Mouse (Mus musculus) MEL-GATA-1-ER (cell line): ENCODE measurements around the gene Bricd5.

Experiments used
- DNase-seq: peaks from one replicate; pipeline ENCODE4 v3.0.0-alpha.2; 2012; ENCODE audit warnings: low read depth; ENCODE audit errors: extremely low read depth

The Bricd5 gene

DNA sequence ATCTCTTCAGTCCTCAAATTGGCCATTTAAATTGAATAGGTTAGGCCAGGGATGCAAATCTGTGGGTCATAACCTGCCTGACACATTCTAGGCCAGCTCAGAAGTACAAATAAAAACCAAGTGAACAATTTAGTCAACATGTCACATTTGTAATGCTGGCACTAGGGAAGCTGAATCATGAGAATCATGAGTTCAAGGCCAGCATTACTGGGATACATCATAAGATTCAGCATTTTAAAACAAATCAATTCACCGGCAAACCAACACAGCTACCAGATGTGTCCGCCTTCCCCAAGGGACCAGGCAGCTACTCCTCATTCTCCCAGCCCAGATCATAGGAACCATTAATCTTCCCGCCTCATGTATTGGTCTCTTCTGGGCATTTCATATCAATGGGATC is 9.8 kb downstream of the Bricd5 start:
- no peak for DNase-seq

DNA sequence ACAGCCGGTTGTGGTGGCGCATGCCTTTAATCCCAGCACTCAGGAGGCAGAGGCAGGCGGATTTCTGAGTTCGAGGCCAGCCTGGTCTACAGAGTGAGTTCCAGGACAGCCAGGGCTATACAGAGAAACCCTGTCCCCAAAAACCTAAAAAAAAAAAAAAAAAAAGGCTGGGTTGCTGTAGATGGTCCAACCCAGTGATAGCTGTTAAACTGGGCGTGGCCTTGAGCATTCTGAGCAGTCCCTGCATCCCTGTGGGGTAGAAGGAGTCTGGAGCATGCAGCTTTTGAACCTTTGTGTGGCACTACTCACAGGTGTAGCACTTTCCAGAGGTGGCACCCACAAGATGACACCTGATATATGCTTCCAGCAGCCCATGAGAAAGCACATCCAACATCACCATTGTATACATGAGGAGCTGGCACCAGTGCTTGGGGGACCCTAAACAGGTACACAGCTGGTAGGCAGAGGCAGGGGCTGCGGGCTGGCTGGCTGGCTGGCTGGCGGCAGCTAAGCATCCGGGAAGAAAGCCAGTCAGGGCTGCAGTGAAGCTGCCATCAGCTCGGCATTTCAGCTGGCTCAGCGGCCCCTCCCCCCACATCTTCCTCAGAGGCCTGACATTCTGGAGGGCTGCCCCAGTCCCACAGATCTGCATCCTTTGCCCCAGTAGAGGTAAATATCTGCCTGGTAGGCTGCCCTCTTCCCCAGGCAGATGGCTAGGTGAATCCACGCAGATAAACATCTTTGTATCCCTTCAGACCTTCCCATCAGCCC is 11.6 kb downstream of the Bricd5 start:
- no peak for DNase-seq

DNA sequence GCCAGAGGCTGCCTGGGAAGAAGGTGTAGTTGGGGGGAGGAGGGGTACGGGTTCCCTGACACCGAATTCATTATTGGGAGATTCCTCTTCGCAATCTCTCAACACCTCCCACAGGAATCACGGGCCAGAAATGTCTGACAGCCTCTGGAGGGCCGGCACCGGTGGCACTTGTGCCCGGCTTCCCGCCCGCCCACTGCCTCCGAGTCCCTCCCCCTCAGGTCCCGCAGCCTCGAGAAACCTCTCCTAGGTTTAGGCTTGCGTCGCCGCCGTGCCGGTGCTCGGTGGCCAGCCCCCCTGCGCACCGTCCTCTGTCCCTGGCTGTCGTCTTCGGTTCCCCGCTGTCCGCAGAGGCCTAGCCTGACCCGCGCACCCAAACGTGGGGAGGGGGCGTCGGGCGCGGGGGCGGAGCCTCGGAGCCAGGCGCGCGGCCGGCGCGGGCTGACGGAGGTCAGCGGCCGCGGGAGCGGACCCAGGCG is 14.5 kb downstream of the Bricd5 start, which contains the start of gene Caskin1:
Caskin1 (plus strand) TSS at position 416 of the 476 bp plus-strand sequence.
- no peak for DNase-seq

DNA sequence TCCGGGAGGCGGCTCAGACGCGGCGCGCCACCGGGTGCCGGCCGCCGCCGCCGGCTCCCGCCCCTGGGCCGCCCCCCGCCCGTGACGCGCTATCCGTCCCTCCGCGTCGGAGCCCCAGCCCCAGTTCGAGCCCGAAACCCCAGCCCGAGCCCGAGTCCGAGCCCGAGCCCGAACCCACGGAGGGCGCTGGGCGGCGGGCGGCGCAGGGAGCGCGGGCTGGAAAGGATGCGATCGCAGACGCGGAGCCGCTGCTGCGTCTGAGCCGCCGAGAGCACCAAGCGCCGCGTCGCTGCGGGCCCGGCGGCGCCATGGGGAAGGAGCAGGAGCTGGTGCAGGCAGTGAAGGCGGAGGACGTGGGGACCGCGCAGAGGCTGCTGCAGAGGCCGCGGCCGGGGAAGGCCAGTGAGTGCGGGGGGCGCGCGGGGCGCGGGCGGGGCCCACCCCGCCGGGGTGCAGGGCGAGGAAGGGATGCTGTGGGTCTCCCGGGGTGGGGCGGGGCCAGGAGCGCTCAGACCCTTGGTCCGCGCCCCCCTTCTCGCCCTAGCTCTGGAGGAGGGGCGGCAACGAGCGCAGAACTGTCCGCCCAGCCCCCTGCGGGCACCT is 15.1 kb downstream of the Bricd5 start:
- DNase-seq = no peak

DNA sequence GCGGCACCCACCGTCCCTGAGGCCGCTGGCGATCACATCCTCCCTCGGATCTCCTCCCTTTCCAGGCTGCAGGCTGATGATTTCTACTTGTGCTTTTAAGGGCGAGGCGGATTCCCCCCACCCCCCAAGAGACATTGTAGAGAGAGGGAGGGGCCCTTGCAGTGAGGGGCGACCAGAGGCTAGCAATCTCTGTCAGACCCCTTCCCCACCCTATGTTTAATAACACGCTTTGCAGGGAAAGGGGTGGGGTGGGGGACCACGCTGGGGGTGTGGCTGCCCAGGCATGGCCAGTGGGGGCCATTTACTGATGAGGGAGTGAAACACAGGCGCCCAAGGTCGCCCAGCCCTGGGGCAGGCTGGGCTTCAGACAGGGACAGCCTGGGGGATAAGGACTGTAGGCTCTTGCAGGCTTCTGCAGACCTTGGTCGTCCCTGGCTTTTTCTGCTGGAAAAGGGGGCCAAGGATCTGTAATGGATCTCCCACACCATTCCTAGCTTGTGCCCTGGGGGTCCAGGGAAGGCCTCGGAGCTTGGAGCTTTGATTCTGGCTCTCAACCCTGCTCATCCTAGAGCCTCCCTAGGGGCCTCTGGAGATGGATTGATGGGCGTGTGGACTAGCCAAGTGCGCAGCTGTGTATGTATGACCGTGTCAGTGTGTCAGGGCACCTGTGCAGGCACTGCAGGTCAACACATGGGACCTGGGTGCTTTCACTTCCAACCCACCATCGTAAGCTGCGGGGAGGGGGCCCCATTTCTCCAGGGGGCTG is 15.8 kb downstream of the Bricd5 start:
- no peak for DNase-seq

DNA sequence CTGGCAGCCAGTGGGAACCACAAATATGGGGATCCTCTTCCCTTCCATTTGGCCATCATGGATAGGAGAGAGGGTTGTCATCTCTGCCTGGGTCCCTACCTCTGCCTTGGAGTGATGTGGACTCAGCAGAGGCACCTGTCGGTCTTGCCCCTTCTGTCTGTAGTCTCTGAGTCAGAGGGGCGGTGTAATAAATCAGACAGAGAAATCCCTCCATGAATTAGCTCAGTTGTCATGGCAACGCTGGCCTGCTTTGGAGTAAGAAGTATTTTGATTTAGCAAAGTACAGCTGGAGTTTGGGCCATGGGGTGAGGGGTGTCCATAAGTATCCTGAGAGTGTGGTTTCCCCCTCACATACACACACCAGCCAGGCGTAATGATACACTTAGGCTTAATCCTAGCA is 16.7 kb downstream of the Bricd5 start:
- no peak for DNase-seq

DNA sequence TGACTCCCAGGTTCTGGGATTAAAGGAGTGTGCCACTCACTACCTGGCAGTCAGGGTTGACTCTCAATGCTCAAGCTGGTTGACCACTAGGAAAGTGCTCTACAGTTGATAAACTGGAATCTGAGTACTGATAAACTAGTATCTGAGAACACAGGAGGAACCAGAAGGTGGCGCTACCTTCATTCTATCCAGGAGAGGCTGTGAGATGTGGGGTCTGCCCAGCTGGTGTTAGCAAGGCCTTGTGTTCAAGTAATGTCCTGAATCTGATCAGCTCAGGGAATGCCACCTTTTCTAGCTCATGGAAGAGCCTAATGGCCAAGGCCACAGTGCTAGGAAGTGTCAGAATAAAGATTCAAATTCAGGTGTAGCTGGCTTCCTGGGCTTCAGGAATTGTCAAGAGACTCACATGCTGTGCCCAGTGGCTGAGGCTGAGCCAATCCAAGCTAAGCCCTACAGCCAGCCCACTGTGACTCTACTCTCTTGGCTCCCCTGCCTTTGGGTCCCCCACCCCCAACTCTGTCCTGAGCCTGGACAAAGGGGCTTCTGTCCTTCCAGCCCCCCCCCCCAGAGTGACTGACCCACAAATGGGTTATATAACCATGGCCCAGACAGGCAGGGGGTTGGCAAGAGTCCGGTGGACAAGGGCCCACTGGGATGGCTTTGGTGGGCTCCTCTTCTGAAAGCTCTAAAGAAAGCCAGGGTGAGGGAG is 21.1 kb downstream of the Bricd5 start:
- no peak for DNase-seq

DNA sequence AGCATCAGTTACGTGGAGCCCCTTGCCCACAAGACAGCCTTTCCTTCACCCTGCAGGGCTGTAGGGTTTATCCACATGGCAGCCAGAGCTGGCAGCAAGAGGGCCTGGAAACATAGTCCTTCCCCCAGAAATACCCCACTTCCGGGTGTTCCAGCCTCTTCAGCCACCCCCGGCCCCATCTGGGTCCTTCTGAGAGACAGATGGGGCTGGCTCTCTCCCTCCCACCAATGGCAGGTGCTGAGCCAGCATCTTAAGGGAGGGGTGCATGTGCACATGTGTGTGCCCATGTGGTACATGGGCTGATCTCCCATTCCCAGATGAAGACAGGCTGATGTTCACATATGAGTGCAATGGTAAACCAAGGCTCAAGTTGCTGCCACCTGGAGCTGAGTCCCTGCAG is 21.8 kb downstream of the Bricd5 start:
- DNase-seq = no peak

DNA sequence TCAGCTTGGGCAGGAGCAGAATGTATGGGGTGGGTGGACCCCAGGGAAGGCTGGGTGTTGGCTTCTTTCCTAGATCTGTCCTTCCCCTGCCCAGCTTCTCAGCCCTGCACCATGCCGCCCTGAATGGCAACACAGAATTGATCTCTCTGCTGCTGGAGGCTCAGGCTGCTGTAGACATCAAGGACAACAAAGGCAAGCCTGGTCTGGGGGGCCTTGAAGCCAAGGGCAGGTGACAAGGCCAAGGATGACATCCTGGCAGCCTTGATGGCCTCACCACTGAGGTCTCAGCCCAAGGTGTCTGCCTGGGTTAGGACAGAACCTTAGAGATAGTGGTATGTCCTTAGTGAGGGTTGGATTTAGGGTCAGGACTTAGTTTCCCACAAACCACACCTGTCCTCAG is 22.3 kb downstream of the Bricd5 start:
- no peak for DNase-seq

DNA sequence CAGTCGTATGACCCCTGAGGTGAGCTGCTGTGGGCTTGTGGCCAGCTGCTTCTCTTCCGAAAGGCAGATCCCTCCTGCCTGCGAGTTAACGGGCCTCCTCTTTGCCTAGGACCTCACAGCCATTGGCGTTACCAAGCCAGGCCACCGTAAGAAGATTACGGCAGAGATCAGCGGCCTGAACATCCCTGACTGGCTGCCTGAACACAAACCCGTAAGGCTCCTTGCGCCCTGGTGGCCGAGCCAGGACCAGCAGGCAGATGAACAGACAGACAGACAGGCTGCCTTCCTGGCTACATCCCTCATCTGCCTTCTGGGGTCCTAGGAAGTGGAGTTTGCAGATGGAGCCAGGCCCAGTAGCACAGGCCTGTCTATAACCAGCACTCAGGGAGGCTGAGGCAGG is 28.5 kb downstream of the Bricd5 start:
- no peak for DNase-seq

DNA sequence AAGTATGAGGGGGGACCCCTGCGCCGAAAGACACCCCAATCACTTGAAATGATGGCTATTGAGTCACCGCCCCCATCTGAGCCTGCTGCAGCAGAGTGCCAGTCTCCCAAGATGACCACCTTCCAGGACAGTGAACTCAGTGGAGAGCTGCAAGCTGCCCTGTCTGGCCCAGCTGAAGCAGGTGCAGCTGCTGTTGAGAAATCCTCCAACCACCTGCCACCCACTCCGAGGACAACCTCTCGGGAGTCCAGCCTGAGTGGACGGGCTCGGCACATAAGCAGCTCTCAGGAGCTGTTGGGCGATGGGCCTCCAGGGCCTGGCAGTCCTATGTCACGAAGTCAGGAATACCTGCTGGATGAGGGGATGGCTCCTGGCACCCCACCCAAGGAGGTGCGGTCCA is 30.4 kb downstream of the Bricd5 start:
- DNase-seq = no peak

DNA sequence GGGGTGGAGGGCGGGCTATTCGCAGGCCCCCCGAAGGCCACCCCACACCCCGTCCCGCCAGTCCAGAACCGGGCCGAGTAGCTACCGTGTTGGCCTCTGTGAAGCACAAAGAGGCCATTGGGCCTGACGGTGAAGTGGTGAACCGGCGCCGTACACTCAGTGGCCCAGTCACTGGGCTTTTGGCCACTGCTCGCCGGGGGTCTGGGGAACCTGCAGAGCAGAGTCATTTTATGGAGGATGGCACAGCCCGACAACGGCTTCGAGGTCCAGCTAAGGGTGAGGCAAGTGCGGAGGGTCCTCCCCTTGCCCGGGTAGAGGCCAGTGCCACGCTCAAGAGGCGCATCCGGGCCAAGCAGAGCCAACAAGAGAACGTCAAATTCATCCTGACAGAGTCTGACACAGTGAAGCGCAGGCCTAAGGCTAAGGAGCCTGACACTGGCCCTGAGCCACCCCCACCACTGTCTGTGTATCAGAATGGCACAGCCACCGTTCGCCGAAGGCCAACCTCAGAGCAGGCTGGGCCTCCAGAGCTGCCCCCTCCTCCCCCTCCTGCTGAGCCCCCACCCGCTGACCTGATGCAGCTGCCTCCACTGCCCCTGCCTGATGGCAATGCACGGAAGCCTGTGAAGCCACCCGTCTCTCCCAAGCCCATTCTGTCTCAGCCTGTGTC is 31.7 kb downstream of the Bricd5 start:
- DNase-seq = no peak

DNA sequence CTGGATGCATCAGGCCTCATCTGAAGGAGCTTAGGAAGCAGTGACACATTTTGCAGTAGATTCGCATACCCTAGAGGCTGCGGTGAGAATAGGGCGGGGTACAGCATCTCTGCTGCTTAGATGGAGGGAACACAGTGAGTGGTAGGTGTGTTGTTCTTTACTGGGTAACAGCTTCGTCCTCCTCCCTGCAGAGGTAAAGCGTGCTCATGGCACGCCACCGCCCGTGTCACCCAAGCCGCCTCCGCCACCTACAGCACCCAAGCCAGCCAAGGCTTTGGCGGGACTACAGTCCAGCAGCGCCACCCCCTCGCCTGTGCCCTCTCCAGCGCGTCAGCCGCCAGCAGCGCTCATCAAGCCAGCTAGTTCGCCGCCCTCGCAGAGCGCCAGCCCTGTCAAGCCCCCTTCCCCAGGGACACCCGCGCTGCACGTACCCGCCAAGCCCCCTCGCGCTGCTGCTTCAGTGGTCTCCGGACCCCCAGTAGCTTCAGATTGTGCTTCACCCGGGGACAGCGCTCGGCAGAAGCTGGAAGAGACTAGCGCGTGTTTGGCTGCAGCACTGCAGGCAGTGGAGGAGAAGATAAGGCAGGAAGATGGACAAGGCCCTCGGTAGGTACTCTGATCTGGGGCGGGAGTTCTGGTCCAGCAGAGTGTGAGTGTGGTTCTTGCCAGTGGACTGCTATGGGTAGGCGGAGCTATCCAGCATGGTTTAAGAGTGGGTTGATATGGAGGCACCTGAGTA is 32.8 kb downstream of the Bricd5 start:
- no peak for DNase-seq

DNA sequence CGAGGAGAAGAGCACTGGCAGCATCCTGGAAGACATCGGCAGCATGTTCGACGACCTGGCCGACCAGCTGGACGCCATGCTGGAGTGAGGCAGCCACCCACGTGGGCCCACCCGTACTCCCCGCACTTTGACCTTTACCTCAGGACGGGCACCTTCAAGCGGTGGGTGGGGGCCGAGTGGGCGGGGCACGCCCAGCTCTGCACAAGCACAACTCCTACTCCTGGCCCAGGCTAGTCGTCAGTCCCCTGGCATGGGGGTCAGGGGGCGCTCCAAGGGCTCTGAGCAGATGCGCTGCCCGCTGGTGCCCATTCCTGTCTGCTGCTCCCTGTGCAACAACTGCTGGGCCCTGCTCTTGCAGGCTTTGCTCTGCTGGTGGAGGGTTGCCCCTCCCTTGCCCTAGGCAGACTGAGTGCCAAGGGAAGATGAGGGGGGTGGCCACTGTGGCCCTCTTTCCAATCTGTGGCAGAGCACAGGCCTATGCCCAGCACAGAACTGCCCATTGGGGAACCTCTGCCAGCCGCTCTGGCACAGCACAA is 33.5 kb downstream of the Bricd5 start:
- DNase-seq = no peak

DNA sequence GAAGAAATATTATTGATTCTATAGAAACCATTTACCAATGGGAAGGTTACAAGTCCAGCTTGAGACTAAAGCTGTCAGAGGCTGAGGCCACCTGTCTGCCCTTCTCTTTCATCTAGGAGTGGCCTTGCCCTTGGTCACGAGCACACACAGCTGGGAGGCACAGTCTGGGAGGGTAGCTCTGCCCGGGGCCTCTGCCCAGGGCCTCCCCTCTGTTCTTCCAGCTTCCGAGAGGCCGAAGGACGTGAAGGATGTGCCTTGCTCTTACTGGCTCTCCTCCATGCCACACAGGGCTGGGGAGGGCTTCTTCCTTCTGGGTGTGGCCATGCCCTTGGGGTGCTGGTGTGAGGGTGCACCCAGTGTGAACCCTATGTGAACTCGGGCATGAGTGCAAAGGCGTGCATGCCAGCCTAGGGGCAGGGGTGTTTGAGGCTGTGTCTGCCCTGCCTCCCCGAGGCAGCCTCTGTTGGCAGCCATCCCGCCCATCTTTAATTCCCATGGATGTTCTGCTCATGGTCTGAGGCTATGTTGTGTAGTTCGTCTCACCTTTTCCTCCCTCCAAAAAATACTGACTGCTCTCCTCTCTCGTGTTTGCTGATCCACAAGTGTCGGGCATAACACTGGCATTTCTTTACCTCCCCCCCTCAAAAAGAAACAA is 34.2 kb downstream of the Bricd5 start:
- no peak for DNase-seq

DNA sequence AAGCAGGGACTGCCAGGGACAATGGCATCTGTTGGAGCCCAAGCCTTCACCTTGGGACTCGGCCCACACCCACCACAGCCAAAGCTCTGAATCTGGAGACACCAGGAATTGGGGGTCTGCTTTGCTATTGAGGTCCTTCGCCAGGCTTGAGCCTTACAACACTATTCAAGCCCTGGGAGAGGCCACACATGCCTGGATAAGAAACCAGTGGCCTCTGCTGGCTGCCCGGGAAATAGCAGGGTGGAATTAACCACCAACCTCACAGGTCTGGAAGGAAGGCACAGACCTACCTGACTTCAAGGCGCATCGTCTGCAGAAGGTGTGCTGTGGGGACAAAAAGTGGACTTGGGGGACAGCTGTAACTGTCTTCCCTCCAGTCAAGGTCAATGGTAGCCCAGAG is 39.9 kb downstream of the Bricd5 start:
- DNase-seq = no peak

DNA sequence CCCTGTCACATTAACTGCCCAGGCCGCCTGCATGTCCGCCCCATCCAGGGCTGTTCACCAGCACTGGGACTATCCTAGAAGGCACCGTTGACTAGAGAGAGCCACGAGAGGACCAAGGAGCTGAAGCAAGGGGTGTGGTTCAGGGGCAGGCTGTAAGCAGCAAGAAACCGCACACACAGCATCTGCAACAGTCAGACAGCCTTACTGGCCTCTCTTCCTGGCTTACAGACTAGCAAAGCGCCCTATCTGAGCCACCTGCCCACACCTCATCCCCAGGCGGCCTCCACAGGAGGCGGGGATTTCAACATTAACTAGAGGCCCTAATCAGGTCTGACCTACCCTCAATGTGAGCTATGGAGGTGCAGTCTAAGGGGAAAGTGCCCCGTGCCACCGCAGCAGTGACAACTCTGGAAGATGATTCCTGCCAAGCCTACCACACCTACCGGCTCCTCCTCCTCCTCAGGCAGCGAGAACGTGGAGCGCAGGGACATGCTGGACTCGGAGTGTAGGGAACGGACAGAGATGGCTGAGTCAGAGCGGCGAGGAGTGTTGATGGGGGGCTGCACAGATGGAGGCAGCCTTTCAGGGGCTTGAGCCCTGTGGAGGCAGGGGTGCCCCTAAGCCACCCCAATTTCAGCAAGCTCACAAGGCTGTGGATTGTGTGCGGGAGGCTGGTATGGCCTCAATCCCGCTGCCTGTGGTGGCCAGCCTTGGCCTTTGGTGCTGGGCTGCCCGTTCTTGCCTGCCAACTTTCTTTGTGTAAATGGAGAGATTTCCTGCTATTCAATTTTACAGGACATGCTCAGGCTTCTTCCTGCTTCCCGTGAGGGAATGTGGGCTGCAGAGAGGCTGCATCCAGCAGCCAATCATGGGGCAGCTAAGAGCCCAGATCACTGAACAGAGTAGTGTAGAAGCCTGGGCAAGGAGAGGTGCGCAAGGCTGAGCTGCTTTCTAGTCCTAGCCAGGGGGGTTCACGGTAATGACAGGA is 40.9 kb downstream of the Bricd5 start:
- DNase-seq = no peak

DNA sequence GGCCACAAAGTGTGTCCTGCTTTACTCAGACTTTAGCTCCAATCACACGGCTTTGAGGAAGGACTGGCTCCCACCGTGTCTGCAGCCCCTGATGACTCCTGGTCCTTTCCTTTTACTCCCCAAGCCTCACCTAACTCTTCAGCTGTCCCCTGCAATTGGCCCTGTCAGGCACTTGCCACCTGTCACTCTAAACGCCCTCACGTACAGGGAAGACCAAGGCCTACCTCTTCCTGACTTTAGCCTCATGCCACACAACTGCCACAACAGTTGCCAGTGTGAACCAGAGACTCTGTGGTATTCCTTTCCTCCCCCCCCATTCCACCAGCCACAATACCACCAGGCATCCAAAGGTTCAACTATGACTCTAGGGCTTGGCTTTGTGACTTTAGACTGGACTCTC is 46.8 kb downstream of the Bricd5 start:
- DNase-seq = no peak
